ENCODE assay signal across 21 mouse cellular contexts in the genomic region with DNA sequence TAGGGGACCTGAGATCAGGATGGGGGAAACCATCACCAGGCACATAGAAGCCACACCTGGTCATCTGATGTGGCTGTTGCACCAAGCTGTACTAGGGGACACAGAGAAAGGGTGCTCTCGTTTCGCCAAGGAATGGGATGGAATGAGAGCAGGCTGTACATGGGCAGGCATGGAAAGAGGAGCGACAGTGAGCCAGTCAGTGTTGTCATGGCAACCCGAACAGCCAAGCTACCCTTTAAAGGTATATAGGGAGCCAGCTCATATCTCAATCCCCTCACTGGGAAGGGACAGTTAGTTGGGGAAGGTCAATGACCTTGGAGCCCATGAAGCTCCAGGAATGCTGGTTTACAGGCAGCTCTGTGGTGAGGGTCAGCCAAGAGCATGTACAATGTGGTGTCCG.
DNase-seq lines count a peak whose midpoint lies in the region; ATAC-seq and TF ChIP-seq lines count a peak whose summit lies in the region.
"Had no signal": no experiment of that assay in that cellular context is flagged by ENCODE, and none has a peak within 500 bp of the region (broad histone marks: within the 10 kb centered on the region; RNA-seq: fewer than 3 reads in every experiment).

No protein-coding gene starts in this region.

- no peak for ATAC-seq in hindbrain, embryonic 13.5 days (ENCODE audit: low FRiP score)
- no peak for ATAC-seq in hindbrain, embryonic 11.5 days (ENCODE audit: low FRiP score)
- ATAC-seq: activated CD4-positive, CD25-positive, alpha-beta regulatory T cell, adult 4 months; CD4-positive, CD25-positive, alpha-beta regulatory T cell, adult 4 months; forebrain, embryonic 16.5 days; hindbrain, postnatal 0 days had no signal

- H3K27ac ChIP-seq in cerebellum, adult 2 months (ENCODE audit: insufficient read depth, low read length) = peak overlapping the region; percentile 98
- 0 out of 2 replicates have a peak overlapping the region, but pooled peaks have one; percentile 1 for H3K27ac ChIP-seq in hindbrain, embryonic 13.5 days
- no peak overlapping the region for H3K27ac ChIP-seq in hindbrain, embryonic 11.5 days (ENCODE audit: low read depth, low read length)
- peak overlapping the region; percentile 93 for H3K27ac ChIP-seq in olfactory bulb, adult 2 months (ENCODE audit: insufficient read depth, low read depth, low read length)
- H3K27ac ChIP-seq in thymus, adult 2 months (ENCODE audit: control insufficient read depth, insufficient read depth, low read length) = no peak overlapping the region
- H3K27ac ChIP-seq: embryonic facial prominence, embryonic 12.5 days; hindbrain, embryonic 12.5 days had no signal

- H3K9ac ChIP-seq in hindbrain, embryonic 13.5 days = no peak overlapping the region; the same call in 1 of the 2 replicates
- no peak overlapping the region for H3K9ac ChIP-seq in hindbrain, embryonic 11.5 days (ENCODE audit: low read depth, low read length)
- H3K9ac ChIP-seq: embryonic facial prominence, embryonic 12.5 days; heart, embryonic 12.5 days; hindbrain, embryonic 12.5 days had no signal

- no peak for TF ChIP-seq POLR2A in cerebellum, adult 2 months (IDR thresholded peaks at IDR 0.05; ENCODE audit: borderline replicate concordance, insufficient read depth, low read length)
- no peak for TF ChIP-seq POLR2A in olfactory bulb, adult 2 months (IDR thresholded peaks at IDR 0.05; ENCODE audit: insufficient read depth, low read depth, low read length)
- TF ChIP-seq POLR2A in thymus, adult 2 months (IDR thresholded peaks at IDR 0.05; ENCODE audit: control insufficient read depth, extremely low read depth, insufficient read depth, low read length, poor library complexity) = no peak

- 80% methylated on average over 5 of the region's 5 CpGs for WGBS in cerebellum, adult 2 months
- 81% methylated on average over 5 of the region's 5 CpGs for WGBS in hindbrain, embryonic 13.5 days
- 82% methylated on average over 5 of the region's 5 CpGs for WGBS in hindbrain, embryonic 11.5 days
- 58% methylated on average over 5 of the region's 5 CpGs for WGBS in olfactory bulb, adult 2 months
- 89% methylated on average over 5 of the region's 5 CpGs for whole genome bisulfite sequencing in thymus, adult 2 months

- H3K36me3 ChIP-seq in hindbrain, embryonic 13.5 days = peaks cover 90% of the 10 kb centered on the region
- peaks cover 5% of the 10 kb centered on the region; the same call in 1 of the 2 replicates for H3K36me3 ChIP-seq in hindbrain, embryonic 11.5 days (ENCODE audit: control insufficient read depth, insufficient read depth, low read length)
- H3K36me3 ChIP-seq in thymus, adult 2 months (ENCODE audit: control insufficient read depth, insufficient read depth, low read length) = no peaks in the 10 kb centered on the region
- H3K36me3 ChIP-seq: embryonic facial prominence, embryonic 12.5 days; heart, embryonic 12.5 days had no signal

- no peak for TF ChIP-seq CTCF in cerebellum, adult 2 months (IDR thresholded peaks at IDR 0.05; ENCODE audit: borderline replicate concordance, insufficient read depth, low read depth, low read length)
- TF ChIP-seq CTCF in olfactory bulb, adult 2 months (IDR thresholded peaks at IDR 0.05; ENCODE audit: insufficient read depth, low read depth, low read length) = no peak
- TF ChIP-seq CTCF in thymus, adult 2 months (IDR thresholded peaks at IDR 0.05; ENCODE audit: borderline replicate concordance, control insufficient read depth, extremely low read depth, insufficient read depth, low read length, poor library complexity) = no peak

- H3K4me3 ChIP-seq in cerebellum, adult 2 months (replicated peaks; ENCODE audit: insufficient read depth, low read depth, low read length) = no peak overlapping the region
- no peak overlapping the region for H3K4me3 ChIP-seq in hindbrain, embryonic 13.5 days
- H3K4me3 ChIP-seq in hindbrain, embryonic 11.5 days (ENCODE audit: low read depth, low read length) = no peak overlapping the region
- no peak overlapping the region for H3K4me3 ChIP-seq in olfactory bulb, adult 2 months (ENCODE audit: insufficient read depth, low read depth, low read length)
- no peak overlapping the region for H3K4me3 ChIP-seq in thymus, adult 2 months (ENCODE audit: control insufficient read depth, insufficient read depth, low read length)
- H3K4me3 ChIP-seq: embryonic facial prominence, embryonic 12.5 days; heart, embryonic 12.5 days; hindbrain, embryonic 12.5 days had no signal

- no peaks in the 10 kb centered on the region for H3K9me3 ChIP-seq in hindbrain, embryonic 13.5 days
- no peaks in the 10 kb centered on the region for H3K9me3 ChIP-seq in hindbrain, embryonic 11.5 days (ENCODE audit: control insufficient read depth, low read length)
- H3K9me3 ChIP-seq: embryonic facial prominence, embryonic 12.5 days; G1E; heart, embryonic 12.5 days; hindbrain, embryonic 12.5 days had no signal

- H3K4me2 ChIP-seq in hindbrain, embryonic 13.5 days = no peak overlapping the region
- no peak overlapping the region for H3K4me2 ChIP-seq in hindbrain, embryonic 11.5 days (replicated peaks; ENCODE audit: low read depth, low read length)
- H3K4me2 ChIP-seq: embryonic facial prominence, embryonic 12.5 days; heart, embryonic 12.5 days; hindbrain, embryonic 12.5 days had no signal

- no peak for DNase-seq in cerebellum, adult 2 months
- no peak for DNase-seq in cerebellum, adult 18-20 months
- DNase-seq in hindbrain, embryonic 11.5 days (ENCODE audit: low spot score) = no peak
- peak; percentile 58 to 64 for DNase-seq in right cerebral cortex, postnatal 10 days (ENCODE audit: low spot score in 2 of 2)
- DNase-seq in right cerebral cortex, postnatal 14 days = no peak
- DNase-seq in thymus, adult 2 months = no peak
- DNase-seq: adrenal gland, postnatal 14 days; B cell, adult 2 months; cerebellum, postnatal 14 days; gastrocnemius, postnatal 25 days; heart, postnatal 36 days had no signal

- H3K27me3 ChIP-seq in cerebellum, adult 2 months (ENCODE audit: control insufficient read depth, insufficient read depth, low read length) = no peaks in the 10 kb centered on the region
- H3K27me3 ChIP-seq in hindbrain, embryonic 13.5 days = no peaks in the 10 kb centered on the region
- no peaks in the 10 kb centered on the region for H3K27me3 ChIP-seq in hindbrain, embryonic 11.5 days (ENCODE audit: control insufficient read depth, insufficient read depth, low read length)
- no peaks in the 10 kb centered on the region; the same call in 1 of the 2 replicates for H3K27me3 ChIP-seq in thymus, adult 2 months (ENCODE audit: control insufficient read depth, insufficient read depth, low read length)
- H3K27me3 ChIP-seq: embryonic facial prominence, embryonic 12.5 days; heart, embryonic 12.5 days; hindbrain, embryonic 12.5 days had no signal

- peaks cover 27% of the 10 kb centered on the region for H3K4me1 ChIP-seq in cerebellum, adult 2 months (ENCODE audit: control insufficient read depth, insufficient read depth, low read length)
- H3K4me1 ChIP-seq in hindbrain, embryonic 13.5 days (replicated peaks) = peaks cover 28% of the 10 kb centered on the region
- no peaks in the 10 kb centered on the region; the same call in 1 of the 2 replicates for H3K4me1 ChIP-seq in hindbrain, embryonic 11.5 days (replicated peaks; ENCODE audit: control insufficient read depth, insufficient read depth, low read length)
- peaks cover 48% of the 10 kb centered on the region for H3K4me1 ChIP-seq in olfactory bulb, adult 2 months (ENCODE audit: control insufficient read depth, insufficient read depth, low read length)
- H3K4me1 ChIP-seq in thymus, adult 2 months (replicated peaks; ENCODE audit: control insufficient read depth, insufficient read depth, low read length) = no peaks in the 10 kb centered on the region
- H3K4me1 ChIP-seq: embryonic facial prominence, embryonic 12.5 days; heart, embryonic 12.5 days had no signal

Comparison
In these comparisons a context has a peak if more than half of its experiments do, and no peak if none do; other contexts are left out.
1. DNase-seq: peak in right cerebral cortex, postnatal 10 days (2 of 2); none in cerebellum, adult 2 months (0 of 2), cerebellum, adult 18-20 months (0 of 2), hindbrain, embryonic 11.5 days (single experiment), right cerebral cortex, postnatal 14 days (single experiment) and thymus, adult 2 months (single experiment).
2. H3K27ac ChIP-seq: peak in cerebellum, adult 2 months (single experiment), hindbrain, embryonic 13.5 days (single experiment) and olfactory bulb, adult 2 months (single experiment); none in hindbrain, embryonic 11.5 days (single experiment) and thymus, adult 2 months (single experiment).